Mouse (Mus musculus) forebrain, embryonic 13.5 days (tissue): ENCODE data around the gene Stk11ip. TPM values are rescaled to one million over a fixed set of nuclear protein-coding genes. Genes with fewer than 3 reads are reported as not detected.

Experiments
- ATAC-seq: fragments of 200-750 bp; cut with Nextera tagmentation; 2 replicates; pipeline ENCODE4 v1.8.0; 2017
- H3K27ac ChIP-seq: fragments of 300-500 bp; sonication (generic); 2 replicates; pipeline ENCODE4 v1.5.1; 2015; ENCODE audit warnings: inconsistent platforms, mild to moderate bottlenecking, moderate library complexity
- H3K27me3 ChIP-seq: fragments of 300-500 bp; sonication (generic); 2 replicates; pipeline ENCODE4 v1.6.1; 2015; ENCODE audit warnings: mild to moderate bottlenecking, inconsistent platforms
- H3K36me3 ChIP-seq: fragments of 300-500 bp; sonication (generic); 2 replicates; pipeline ENCODE4 v1.6.1; 2015; ENCODE audit warnings: mild to moderate bottlenecking, inconsistent platforms; ENCODE audit not compliant: poor library complexity, severe bottlenecking
- H3K4me1 ChIP-seq: fragments of 300-500 bp; sonication (generic); 2 replicates; pipeline ENCODE4 v1.6.1; 2015; ENCODE audit warnings: inconsistent platforms
- H3K4me2 ChIP-seq: fragments of 300-500 bp; sonication (generic); 2 replicates; pipeline ENCODE4 v1.6.1; 2015; ENCODE audit warnings: inconsistent platforms, mild to moderate bottlenecking, moderate library complexity
- H3K4me3 ChIP-seq: fragments of 300-500 bp; sonication (generic); 2 replicates; pipeline ENCODE4 v1.5.1; 2015; ENCODE audit warnings: mild to moderate bottlenecking, inconsistent platforms
- H3K9ac ChIP-seq: fragments of 300-500 bp; sonication (generic); 2 replicates; pipeline ENCODE4 v1.6.1; 2015; ENCODE audit warnings: mild to moderate bottlenecking, inconsistent platforms
- H3K9me3 ChIP-seq: fragments of 300-500 bp; sonication (generic); replicated peaks from 2 replicates; pipeline ENCODE4 v1.6.1; 2016; ENCODE audit warnings: inconsistent platforms
- WGBS: fragments of 180-500 bp; shearing (Covaris S2); methylation state at CpG from one replicate; pipeline ENCODE4 v1.1.7; 2015; 5-methylcytosine and 5-hydroxymethylcytosine counted together
- polyA plus RNA-seq: library from polyadenylated mRNA; unstranded; fragments of >200 nt; fragmentation: Nextera tagmentation; extraction: Ambion mirVana; gene quantifications from 2 replicates; pipeline ENCODE4 v1.2.1, GENCODE M21; 2015

Gene Stk11ip
- polyA plus RNA-seq, 1 experiment from 2014 or later, result 16.3 TPM

- peak overlapping the region; percentile 79 for H3K4me3 ChIP-seq
- peak overlapping the region; percentile 72 for H3K27ac ChIP-seq
- WGBS, result under 1% methylated on average over 84 of the region's 84 CpGs
- peaks cover 29% of the 10 kb centered on the region for H3K36me3 ChIP-seq
- H3K27me3 ChIP-seq, result peaks cover 13% of the 10 kb centered on the region
- peaks cover 25% of the 10 kb centered on the region for H3K4me1 ChIP-seq
- ATAC-seq, result peak; percentile 79
- H3K9ac ChIP-seq, result peak overlapping the region; percentile 89
- H3K4me2 ChIP-seq, result peak overlapping the region; percentile 93
- H3K9me3 ChIP-seq, result no peaks in the 10 kb centered on the region
Observed at GRCm38 (mm10) chr1:75505159-75505955, 16.0 kb upstream of the Stk11ip start.

DNA sequence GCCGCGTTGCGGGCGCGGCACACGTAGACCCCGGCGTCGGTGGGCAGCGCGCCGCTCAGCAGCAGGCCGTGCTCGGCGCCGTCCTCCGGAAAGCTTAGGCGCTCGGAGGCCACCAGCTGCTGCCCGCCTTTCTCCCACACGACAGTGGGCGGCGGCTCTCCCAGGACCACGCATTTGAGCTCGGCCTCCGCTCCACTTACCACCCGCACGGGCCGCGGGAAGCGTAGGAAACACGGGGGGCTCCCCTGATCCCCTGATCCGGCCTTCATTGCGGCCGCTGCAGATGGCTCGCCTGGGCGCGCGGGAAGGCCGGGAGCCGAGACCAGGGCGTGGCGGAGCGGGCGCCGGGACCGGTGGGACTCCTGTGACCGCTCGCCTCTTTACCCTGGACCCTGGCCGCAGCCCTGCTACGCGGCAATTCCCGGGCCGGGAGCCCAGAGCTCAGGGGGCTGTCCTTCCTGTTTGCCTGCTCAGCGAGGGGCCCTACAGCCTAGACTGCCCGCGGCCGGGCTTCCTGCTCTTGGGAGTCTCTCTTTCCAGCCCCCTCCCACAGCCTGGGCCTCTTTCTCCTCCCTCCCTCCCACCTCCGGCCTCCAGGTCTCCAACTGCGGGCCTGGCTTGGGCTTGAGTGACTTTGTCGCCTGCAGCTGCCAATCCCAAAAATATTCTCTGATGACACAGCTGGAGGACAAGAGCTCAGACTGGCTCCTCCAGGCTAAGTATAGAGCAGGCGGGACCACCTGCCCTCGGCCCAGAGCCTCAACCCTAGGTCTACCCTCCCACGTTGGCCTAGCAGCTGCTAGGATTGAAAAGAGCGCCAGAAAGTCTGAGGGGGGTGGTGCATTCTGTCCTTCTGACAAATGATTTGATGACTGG lies 15.1 kb upstream of the Stk11ip start, which contains the start of gene Obsl1:
Gene Obsl1 (minus strand): TSS at position 497 of the 876 bp plus-strand sequence.
- ATAC-seq, result peak; percentile 74
- H3K4me3 ChIP-seq, result peak within 1 kb of the TSS; percentile 79
- peak within 1 kb of the TSS; percentile 89 for H3K9ac ChIP-seq
- no peaks in the 10 kb centered on the region for H3K9me3 ChIP-seq
- peak within 1 kb of the TSS; percentile 93 for H3K4me2 ChIP-seq
- H3K27ac ChIP-seq, result peak within 1 kb of the TSS; percentile 72
- H3K36me3 ChIP-seq, result peaks cover 20% of the 10 kb centered on the region
- peaks cover 13% of the 10 kb centered on the region for H3K27me3 ChIP-seq
- H3K4me1 ChIP-seq, result peaks cover 25% of the 10 kb centered on the region
- WGBS, result under 1% methylated on average over 65 of the region's 65 CpGs

GRCm38 (mm10) chr1:75507006-75507405 lies 14.3 kb upstream of the Stk11ip start, which contains the start of gene Inha:
TSS of gene Inha (plus strand) at chr1:75507077.
- Histone ChIP-seq H3K36me3 (peaks cover 12% of the 10 kb centered on the region), H3K4me2 (peak within 1 kb of the TSS; percentile 93), H3K27ac (peak within 1 kb of the TSS; percentile 72), H3K27me3 (peaks cover 13% of the 10 kb centered on the region), H3K4me1 (peaks cover 25% of the 10 kb centered on the region), H3K4me3 (peak within 1 kb of the TSS; percentile 79), H3K9me3 (no peaks in the 10 kb centered on the region), H3K9ac (peak within 1 kb of the TSS; percentile 89)
- no peak for ATAC-seq
- WGBS, result 79% methylated on average over 10 of the region's 10 CpGs

- peaks cover 18% of the 10 kb centered on the region for H3K4me1 ChIP-seq
- H3K27ac ChIP-seq, result no peak overlapping the region
- no peak overlapping the region for H3K4me2 ChIP-seq
- H3K4me3 ChIP-seq, result no peak overlapping the region
- 54% methylated on average over 20 of the region's 20 CpGs for WGBS
- no peaks in the 10 kb centered on the region for H3K36me3 ChIP-seq
- H3K9me3 ChIP-seq, result no peaks in the 10 kb centered on the region
- peaks cover 7% of the 10 kb centered on the region for H3K27me3 ChIP-seq
- H3K9ac ChIP-seq, result no peak overlapping the region
- ATAC-seq, result no peak
Observed at GRCm38 (mm10) chr1:75509586-75509985, 11.7 kb upstream of the Stk11ip start.

- no peak overlapping the region for H3K4me2 ChIP-seq
- ATAC-seq, result no peak
- peaks cover 7% of the 10 kb centered on the region for H3K27me3 ChIP-seq
- no peak overlapping the region for H3K9ac ChIP-seq
- WGBS, result 70% methylated on average over 5 of the region's 5 CpGs
- no peaks in the 10 kb centered on the region for H3K9me3 ChIP-seq
- H3K4me3 ChIP-seq, result no peak overlapping the region
- H3K36me3 ChIP-seq, result no peaks in the 10 kb centered on the region
- H3K4me1 ChIP-seq, result peaks cover 12% of the 10 kb centered on the region
- H3K27ac ChIP-seq, result no peak overlapping the region
Observed at GRCm38 (mm10) chr1:75510154-75510553, 11.2 kb upstream of the Stk11ip start.

GRCm38 (mm10) chr1:75511437-75512210 lies 9.7 kb upstream of the Stk11ip start:
- 57% methylated on average over 4 of the region's 4 CpGs for WGBS
- Histone ChIP-seq H3K4me1 (peaks cover 6% of the 10 kb centered on the region), H3K27ac (no peak overlapping the region), H3K4me3 (no peak overlapping the region), H3K27me3 (peaks cover 7% of the 10 kb centered on the region), H3K9ac (no peak overlapping the region), H3K4me2 (no peak overlapping the region), H3K36me3 (no peaks in the 10 kb centered on the region), H3K9me3 (no peaks in the 10 kb centered on the region)
- ATAC-seq, result no peak

DNA sequence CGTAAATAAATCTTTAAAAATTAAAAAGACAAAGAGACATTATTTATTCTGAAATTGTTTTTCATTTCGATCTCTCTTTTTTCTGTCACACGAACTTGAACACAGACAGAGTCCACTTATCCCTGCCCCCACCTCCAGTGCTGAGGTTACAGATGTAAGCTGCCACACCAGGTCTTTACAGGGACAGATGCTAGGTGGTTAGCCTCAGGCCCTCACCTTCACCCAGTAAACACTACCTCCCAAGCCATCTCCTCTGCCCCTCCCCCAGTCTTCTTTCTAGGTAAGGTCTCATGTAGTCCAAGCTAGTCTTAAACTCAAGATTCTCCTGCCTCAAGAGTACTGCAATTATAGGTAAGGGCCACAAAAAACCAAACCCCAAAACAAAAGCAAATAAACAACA lies 8.8 kb upstream of the Stk11ip start:
- no peaks in the 10 kb centered on the region for H3K36me3 ChIP-seq
- no peak overlapping the region for H3K4me2 ChIP-seq
- H3K27ac ChIP-seq, result no peak overlapping the region
- no peaks in the 10 kb centered on the region for H3K9me3 ChIP-seq
- peaks cover 7% of the 10 kb centered on the region for H3K27me3 ChIP-seq
- no peak overlapping the region for H3K4me3 ChIP-seq
- 93% methylated on average over 3 of the region's 3 CpGs for WGBS
- no peaks in the 10 kb centered on the region for H3K4me1 ChIP-seq
- H3K9ac ChIP-seq, result no peak overlapping the region
- no peak for ATAC-seq

DNA sequence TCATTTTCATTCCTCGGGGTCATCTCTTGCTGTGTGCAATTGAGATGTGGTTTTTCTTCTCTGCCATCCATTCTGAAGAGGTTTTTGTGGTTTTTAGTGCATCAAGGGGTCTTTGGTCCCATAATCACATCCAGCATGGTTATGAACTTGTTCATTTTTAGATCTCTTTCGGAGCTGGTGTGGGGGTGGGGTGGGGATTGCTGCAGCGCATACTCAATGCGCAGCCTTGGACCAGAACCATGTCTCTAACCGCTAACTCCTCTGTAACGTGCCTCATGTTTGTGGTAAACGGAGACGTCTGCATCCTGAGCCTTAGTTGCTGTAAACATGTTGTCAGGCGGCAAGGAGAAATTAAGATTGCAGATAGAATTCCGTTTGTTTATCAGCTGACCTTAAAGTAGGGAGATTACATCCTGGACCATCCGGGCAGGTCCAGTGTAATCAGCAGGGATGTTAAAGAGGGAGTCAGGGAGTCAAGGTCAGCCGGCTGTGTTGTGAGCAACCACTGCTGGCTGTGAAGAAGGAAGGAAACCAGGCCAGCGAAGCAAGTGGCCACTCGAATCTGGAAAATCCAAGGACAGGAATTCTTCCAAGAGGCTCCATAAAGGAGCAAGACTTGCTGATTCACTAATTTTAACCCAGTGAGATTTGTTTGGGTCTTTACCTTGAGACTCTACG lies 4.5 kb upstream of the Stk11ip start:
- H3K9me3 ChIP-seq, result no peaks in the 10 kb centered on the region
- no peaks in the 10 kb centered on the region for H3K36me3 ChIP-seq
- H3K27ac ChIP-seq, result no peak overlapping the region
- no peak overlapping the region for H3K9ac ChIP-seq
- H3K4me3 ChIP-seq, result no peak overlapping the region
- H3K4me2 ChIP-seq, result no peak overlapping the region
- 83% methylated on average over 15 of the region's 15 CpGs for WGBS
- H3K27me3 ChIP-seq, result no peaks in the 10 kb centered on the region
- no peak for ATAC-seq
- 0 out of 2 replicates have a peak, but pooled peaks cover under 1% of the 10 kb centered on the region for H3K4me1 ChIP-seq

DNA sequence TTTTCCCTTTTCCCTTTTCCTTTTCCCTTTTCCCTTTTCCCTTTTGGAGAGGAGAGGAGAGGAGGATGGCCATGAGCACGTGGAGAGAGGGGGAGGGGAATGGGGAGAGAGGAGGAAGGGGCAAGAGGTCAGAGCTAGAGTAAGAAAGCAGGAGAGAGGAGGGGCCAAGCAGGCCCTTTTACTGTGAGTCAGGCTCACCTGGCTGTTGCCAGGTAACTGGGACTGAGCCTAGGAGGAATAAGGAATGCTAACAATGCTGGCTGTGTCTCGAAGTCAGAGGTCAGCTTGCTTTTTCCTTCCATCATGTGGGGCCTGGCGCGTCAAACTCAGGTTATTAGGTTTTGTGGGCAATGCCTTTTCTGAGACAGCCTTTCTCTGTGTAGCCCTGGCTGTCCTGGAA lies 3.3 kb upstream of the Stk11ip start:
- Histone ChIP-seq H3K4me1 (peaks cover 8% of the 10 kb centered on the region; the same call in 1 of the 2 replicates), H3K9me3 (no peaks in the 10 kb centered on the region), H3K9ac (no peak overlapping the region), H3K4me2 (no peak overlapping the region), H3K27ac (no peak overlapping the region), H3K36me3 (no peaks in the 10 kb centered on the region), H3K27me3 (no peaks in the 10 kb centered on the region), H3K4me3 (no peak overlapping the region)
- WGBS, result 68% methylated on average over 4 of the region's 4 CpGs
- ATAC-seq, result no peak

GRCm38 (mm10) chr1:75518427-75518826 lies 2.9 kb upstream of the Stk11ip start:
- no peak overlapping the region for H3K4me2 ChIP-seq
- H3K4me3 ChIP-seq, result no peak overlapping the region
- H3K27ac ChIP-seq, result no peak overlapping the region
- no peak overlapping the region for H3K9ac ChIP-seq
- H3K4me1 ChIP-seq, result peaks cover 8% of the 10 kb centered on the region; the same call in 1 of the 2 replicates
- ATAC-seq, result no peak
- no peaks in the 10 kb centered on the region for H3K27me3 ChIP-seq
- no peaks in the 10 kb centered on the region for H3K9me3 ChIP-seq
- no peaks in the 10 kb centered on the region for H3K36me3 ChIP-seq
- WGBS, result 91% methylated on average over 4 of the region's 4 CpGs

DNA sequence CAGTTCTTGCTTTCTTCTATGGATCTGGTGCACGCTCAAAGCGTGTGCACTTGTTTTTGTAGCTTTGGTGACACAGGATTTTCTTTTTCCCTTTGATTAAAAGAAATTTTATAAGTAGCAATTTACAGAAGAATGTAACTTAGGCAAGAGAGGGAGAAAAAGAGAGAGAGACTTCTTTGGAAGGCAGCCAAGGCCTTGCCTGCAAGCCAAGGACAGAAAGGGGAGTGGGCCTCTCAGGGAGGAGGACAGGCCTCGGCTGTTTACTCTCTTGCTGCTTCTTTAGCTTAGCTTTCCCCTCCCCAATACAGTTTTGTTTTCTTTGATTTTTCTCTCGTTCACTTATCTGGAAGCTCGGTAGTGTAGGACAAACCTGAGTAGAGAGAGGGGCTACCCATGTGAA lies 1.8 kb upstream of the Stk11ip start:
- no peaks in the 10 kb centered on the region for H3K27me3 ChIP-seq
- no peak for ATAC-seq
- peaks cover 8% of the 10 kb centered on the region; the same call in 1 of the 2 replicates for H3K4me1 ChIP-seq
- WGBS, result 65% methylated on average over 5 of the region's 5 CpGs
- no peaks in the 10 kb centered on the region for H3K9me3 ChIP-seq
- H3K4me2 ChIP-seq, result no peak overlapping the region
- H3K27ac ChIP-seq, result no peak overlapping the region
- no peak overlapping the region for H3K9ac ChIP-seq
- no peak overlapping the region for H3K4me3 ChIP-seq
- H3K36me3 ChIP-seq, result no peaks in the 10 kb centered on the region
